Mouse (Mus musculus) bone marrow, adult 2 months (tissue): ENCODE results near the gene Fam43a. TPM values are rescaled to one million over a fixed set of nuclear protein-coding genes. Genes with fewer than 3 reads are reported as not detected.

Source experiments
- H3K27ac ChIP-seq: fragments of 200-500 bp; 2 replicates; pipeline ENCODE4 v1.5.1; 2012; ENCODE audit warnings: low read depth, mild to moderate bottlenecking, control low read depth, inconsistent platforms, low read length; ENCODE audit not compliant: control insufficient read depth, poor library complexity, insufficient read depth
- H3K4me1 ChIP-seq: fragments of 200-500 bp; 2 replicates; pipeline ENCODE4 v1.6.1; 2011; ENCODE audit warnings: low read length; ENCODE audit not compliant: control insufficient read depth, insufficient read depth
- H3K4me3 ChIP-seq: fragments of 200-500 bp; replicated peaks from 2 replicates; pipeline ENCODE3; 2011; ENCODE audit warnings: mild to moderate bottlenecking, low read depth, low read length, control low read depth; ENCODE audit not compliant: control insufficient read depth
- CTCF ChIP-seq: fragments of 200-500 bp; IDR thresholded peaks from 2 replicates; pipeline ENCODE4 v1.5.1; 2011; ENCODE audit warnings: low read length, control low read depth; ENCODE audit not compliant: control insufficient read depth, insufficient read depth
- POLR2A ChIP-seq: fragments of 200-500 bp; IDR thresholded peaks from 2 replicates; pipeline ENCODE4 v1.6.1; 2011; ENCODE audit warnings: low read depth, mild to moderate bottlenecking, control low read depth, low read length, borderline replicate concordance; ENCODE audit not compliant: control insufficient read depth
- WGBS: fragments of 180-500 bp; shearing (Covaris S2); methylation state at CpG from one replicate; pipeline ENCODE4 v1.1.7; 2018; 5-methylcytosine and 5-hydroxymethylcytosine counted together
- polyA plus RNA-seq: library from polyadenylated mRNA; stranded (reverse); fragments of >200 nt; gene quantifications from 2 replicates; pipeline ENCODE4 v1.2.4, GENCODE M21; 2011; ENCODE audit warnings: low replicate concordance; ENCODE audit not compliant: missing spikeins, insufficient read depth, insufficient read length

Fam43a gene
- polyA plus RNA-seq, 1 experiment, result 16.3 TPM

GRCm38 (mm10) chr16:30570173-30570572 is 29.4 kb upstream of the Fam43a start:
- TF ChIP-seq POLR2A (no peak), CTCF (0 out of 2 replicates have a peak, but pooled peaks have one; percentile 11)
- Histone ChIP-seq H3K27ac (no peak overlapping the region), H3K4me3 (no peak overlapping the region), H3K4me1 (peaks cover 2% of the 10 kb centered on the region; the same call in 1 of the 2 replicates)
- 87% methylated on average over 4 of the region's 4 CpGs for WGBS

GRCm38 (mm10) chr16:30571378-30571777 is 28.1 kb upstream of the Fam43a start:
- H3K27ac ChIP-seq, result no peak overlapping the region
- TF ChIP-seq CTCF (no peak), POLR2A (no peak)
- 62% methylated on average over 5 of the region's 5 CpGs for WGBS
- no peak overlapping the region for H3K4me3 ChIP-seq
- no peaks in the 10 kb centered on the region for H3K4me1 ChIP-seq

GRCm38 (mm10) chr16:30572239-30572638 is 27.3 kb upstream of the Fam43a start:
- Histone ChIP-seq H3K27ac (no peak overlapping the region), H3K4me1 (no peaks in the 10 kb centered on the region), H3K4me3 (no peak overlapping the region)
- no peak for TF ChIP-seq POLR2A
- 77% methylated on average over 4 of the region's 4 CpGs for WGBS

GRCm38 (mm10) chr16:30575815-30576214 is 23.7 kb upstream of the Fam43a start:
- TF ChIP-seq POLR2A (no peak), CTCF (no peak)

GRCm38 (mm10) chr16:30576392-30576791 is 23.1 kb upstream of the Fam43a start:
- Histone ChIP-seq H3K4me3 (no peak overlapping the region), H3K27ac (no peak overlapping the region), H3K4me1 (no peaks in the 10 kb centered on the region)
- WGBS, result 78% methylated on average over 1 of the region's 1 CpGs
- TF ChIP-seq CTCF (no peak), POLR2A (no peak)

More at GRCm38 (mm10) chr16:30575815-30576214, 23.7 kb upstream of the Fam43a start:
- H3K27ac ChIP-seq, result no peak overlapping the region
- no peaks in the 10 kb centered on the region for H3K4me1 ChIP-seq
- WGBS, result 36% methylated on average over 7 of the region's 7 CpGs
- H3K4me3 ChIP-seq, result no peak overlapping the region

GRCm38 (mm10) chr16:30580765-30581164 is 18.8 kb upstream of the Fam43a start:
- Histone ChIP-seq H3K4me3 (no peak overlapping the region), H3K27ac (no peak overlapping the region), H3K4me1 (no peaks in the 10 kb centered on the region)
- 87% methylated on average over 5 of the region's 5 CpGs for WGBS
- no peak for TF ChIP-seq POLR2A
- no peak for TF ChIP-seq CTCF

GRCm38 (mm10) chr16:30586935-30587493 is 12.5 kb upstream of the Fam43a start:
- no peak for TF ChIP-seq POLR2A
- no peak for TF ChIP-seq CTCF
- 1% methylated on average over 19 of the region's 19 CpGs for WGBS
- Histone ChIP-seq H3K4me1 (no peaks in the 10 kb centered on the region), H3K4me3 (peak overlapping the region; percentile 82), H3K27ac (peak overlapping the region; percentile 11; the same call in 1 of the 2 replicates)

- peak within 1 kb of the TSS; percentile 26 for H3K27ac ChIP-seq
- WGBS, result 2% methylated on average over 35 of the region's 35 CpGs
- TF ChIP-seq POLR2A (peak; percentile 53; the same call in 1 of the 2 replicates), CTCF (peak; percentile 1; the same call in 1 of the 2 replicates)
Observed at GRCm38 (mm10) chr16:30587494-30588327, 11.8 kb upstream of the Fam43a start, which contains the start of gene Lsg1. TSS of gene Lsg1 (minus strand) at chr16:30587592.

More at GRCm38 (mm10) chr16:30587494-30588327, 11.8 kb upstream of the Fam43a start, which contains the start of gene Lsg1:
- H3K4me1 ChIP-seq, result no peaks in the 10 kb centered on the region
- H3K4me3 ChIP-seq, result peak within 1 kb of the TSS; percentile 82
